Comparison of ENCODE assay signal across 17 mouse cellular contexts in the genomic region with DNA sequence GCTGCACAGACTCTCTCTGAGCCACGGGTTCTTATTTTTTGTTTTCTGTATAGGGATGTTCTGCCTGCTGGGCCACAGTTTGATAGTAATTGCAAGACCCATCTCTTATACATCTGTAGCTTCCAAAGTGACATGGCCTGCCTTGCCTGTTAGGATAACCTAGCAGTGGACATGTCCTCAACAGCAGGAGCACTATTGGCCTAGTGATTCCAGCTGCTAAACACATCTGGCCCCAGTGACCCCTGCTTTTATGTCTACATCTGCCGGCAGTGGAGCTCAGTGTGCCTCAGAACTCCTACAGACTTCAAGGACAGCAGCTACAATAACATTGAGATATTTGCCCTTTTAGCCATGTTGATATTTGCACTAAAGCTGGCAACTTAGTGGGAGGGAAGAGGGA.
"Had no signal": no experiment of that assay in that cellular context is flagged by ENCODE, and none has a peak within 500 bp of the region (broad histone marks: within the 10 kb centered on the region; RNA-seq: fewer than 3 reads in every experiment).

No protein-coding gene starts in this region.

- H3K4me2 ChIP-seq: limb, embryonic 13.5 days; liver, embryonic 15.5 days; lung, embryonic 15.5 days; midbrain, embryonic 12.5 days; neural tube, embryonic 13.5 days had no signal

- H3K9ac ChIP-seq: limb, embryonic 13.5 days; liver, embryonic 15.5 days; lung, embryonic 15.5 days; midbrain, embryonic 12.5 days; neural tube, embryonic 13.5 days had no signal

- H3K36me3 ChIP-seq: limb, embryonic 13.5 days; liver, embryonic 15.5 days; lung, embryonic 15.5 days; midbrain, embryonic 12.5 days; neural tube, embryonic 13.5 days had no signal

- H3K4me3 ChIP-seq: limb, embryonic 13.5 days; liver, embryonic 15.5 days; lung, embryonic 15.5 days; megakaryocyte, embryonic 14.5 days; midbrain, embryonic 12.5 days; neural tube, embryonic 13.5 days had no signal

- H3K27me3 ChIP-seq: limb, embryonic 13.5 days; liver, embryonic 15.5 days; lung, embryonic 15.5 days; megakaryocyte, embryonic 14.5 days; midbrain, embryonic 12.5 days; neural tube, embryonic 13.5 days had no signal

- ATAC-seq: intestine, embryonic 16.5 days had no signal

- H3K27ac ChIP-seq: kidney, postnatal 0 days; limb, embryonic 13.5 days; liver, embryonic 15.5 days; lung, embryonic 15.5 days; midbrain, embryonic 12.5 days; neural tube, embryonic 13.5 days had no signal

- DNase-seq: kidney, adult 2 months; kidney, postnatal 25 days; layer of hippocampus, postnatal 36 days; left cerebral cortex, postnatal 4 days; lung, adult 18-20 months; lung, postnatal 10 days; lung, postnatal 36 days; thymus, adult 18-20 months; thymus, postnatal 36 days had no signal

- H3K9me3 ChIP-seq: limb, embryonic 13.5 days; liver, embryonic 15.5 days; lung, embryonic 15.5 days; megakaryocyte, embryonic 14.5 days; midbrain, embryonic 12.5 days; neural tube, embryonic 13.5 days had no signal

- H3K4me1 ChIP-seq: limb, embryonic 13.5 days; lung, embryonic 15.5 days; midbrain, embryonic 12.5 days; neural tube, embryonic 13.5 days had no signal
